Mouse (Mus musculus): ENCODE data around the gene Ube2i.

Ube2i gene

GRCm38 (mm10) chr17:25274571-25275346 lies at the start of gene Ube2i:
Gene Ube2i, minus strand, starts transcription at chr17:25274622.
- no peak for DNase-seq (ENCODE audit: low read depth)

DNA sequence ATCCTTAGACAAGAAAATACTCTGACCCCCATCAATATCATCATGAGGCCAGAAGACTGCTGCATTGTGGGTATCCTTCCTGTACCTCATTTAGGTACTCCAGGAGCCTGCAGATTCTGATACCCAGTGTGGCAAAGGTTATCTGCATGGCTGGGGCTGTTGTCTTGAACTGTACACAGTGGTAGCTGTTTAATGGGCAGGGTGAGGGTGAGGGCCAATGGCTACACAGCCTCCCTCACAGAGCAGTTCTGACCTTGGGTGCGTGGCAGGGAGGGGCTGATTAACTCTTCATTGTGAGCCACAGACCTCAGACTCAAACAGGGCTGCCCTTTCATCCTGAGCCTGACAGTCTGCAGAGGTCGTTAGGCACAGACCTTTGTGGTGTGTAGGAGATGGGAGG lies 48.5 kb upstream of the Ube2i start:
- DNase-seq (ENCODE audit: low read depth), result no peak

DNA sequence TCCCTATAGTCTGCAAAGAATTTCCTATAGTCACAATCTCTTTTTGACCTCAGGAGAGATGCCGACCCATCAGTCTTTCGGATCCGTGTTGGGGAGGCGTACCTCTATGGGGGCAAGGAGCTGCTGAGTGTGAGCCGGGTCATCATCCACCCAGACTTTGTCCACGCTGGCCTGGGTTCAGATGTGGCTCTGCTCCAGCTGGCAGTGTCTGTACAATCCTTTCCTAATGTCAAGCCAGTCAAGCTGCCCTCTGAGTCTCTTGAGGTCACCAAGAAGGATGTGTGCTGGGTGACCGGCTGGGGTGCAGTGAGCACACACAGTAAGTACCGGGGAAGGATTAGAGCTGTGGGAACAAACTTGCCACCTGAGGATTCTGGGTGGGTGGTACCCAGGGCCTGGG lies 46.4 kb upstream of the Ube2i start:
- DNase-seq (ENCODE audit: low read depth), result no peak

DNA sequence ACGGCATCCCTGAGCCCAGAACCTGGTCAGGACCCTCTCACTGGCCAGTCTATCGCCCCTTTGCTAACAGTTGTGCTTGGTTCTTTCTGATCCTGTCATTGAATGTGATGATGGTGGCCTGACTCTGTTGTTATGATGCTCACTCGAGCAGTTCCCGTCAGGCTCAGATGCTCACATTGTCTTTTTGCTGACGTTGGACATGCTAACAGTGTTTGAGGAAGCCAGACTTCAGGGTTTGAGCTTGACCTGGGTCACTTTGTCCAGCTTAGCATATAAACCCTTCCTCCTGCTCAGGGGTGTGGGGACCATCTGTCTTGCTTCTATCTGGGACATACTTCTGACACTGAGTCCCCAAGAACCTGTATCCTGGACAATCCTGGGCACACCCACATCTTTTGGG lies 43.9 kb upstream of the Ube2i start, which contains the start of gene Prss29:
Gene Prss29 (plus strand): TSS at position 301 of the 400 bp plus-strand sequence.
- no peak for DNase-seq (ENCODE audit: low read depth)

- no peak for DNase-seq (ENCODE audit: low read depth)
Measured at GRCm38 (mm10) chr17:25308346-25308745, 33.9 kb upstream of the Ube2i start, which contains the start of gene Prss28. Gene Prss28, plus strand, starts transcription at chr17:25308646.

GRCm38 (mm10) chr17:25298094-25298493 lies 23.7 kb upstream of the Ube2i start, which contains the start of gene Prss34:
Gene Prss34, plus strand, starts transcription at chr17:25298394.
- no peak for DNase-seq (ENCODE audit: low read depth)

DNA sequence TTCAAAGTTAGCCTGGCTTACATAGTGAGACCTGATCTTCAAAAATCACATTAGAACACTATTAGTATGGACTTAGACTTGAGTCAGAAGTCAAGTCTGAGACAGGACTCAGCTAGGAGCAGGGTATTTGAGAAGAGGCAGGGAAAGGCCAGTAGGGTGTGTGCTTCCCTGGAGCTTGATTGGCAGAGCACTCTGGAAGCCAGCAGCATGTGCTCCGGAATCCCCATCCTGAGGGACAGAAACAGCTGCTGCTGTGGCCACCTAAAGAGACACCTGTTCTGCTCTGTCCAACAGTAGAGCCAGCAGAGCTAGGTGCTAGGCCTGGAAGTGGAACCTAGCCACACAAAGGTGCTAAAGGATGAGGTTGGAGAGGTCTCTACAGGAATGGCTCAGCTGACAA lies 19.7 kb upstream of the Ube2i start:
- DNase-seq (ENCODE audit: low read depth), result no peak

- DNase-seq (ENCODE audit: low read depth), result no peak
Measured at GRCm38 (mm10) chr17:25293495-25293894, 19.1 kb upstream of the Ube2i start.

DNA sequence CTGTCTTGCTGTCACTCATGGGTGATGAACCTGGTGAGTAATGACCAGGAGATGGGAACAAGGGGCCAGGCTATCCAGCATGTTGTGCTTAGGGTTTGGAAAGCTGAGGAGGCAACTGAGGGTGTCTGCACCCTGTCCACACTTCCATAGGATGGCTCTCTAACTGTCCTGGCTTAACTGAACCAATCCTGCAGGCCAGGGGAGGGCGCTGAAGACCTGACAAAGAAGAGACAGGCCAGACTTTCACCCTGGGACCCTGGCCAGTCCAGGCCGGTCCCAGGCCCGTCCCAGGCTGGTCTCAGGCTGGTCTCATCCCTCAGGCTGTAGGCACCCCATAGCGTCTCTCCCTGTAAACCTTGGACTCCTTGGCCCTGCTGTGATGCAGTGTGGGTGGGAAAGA lies 16.0 kb upstream of the Ube2i start:
- no peak for DNase-seq (ENCODE audit: low read depth)

DNA sequence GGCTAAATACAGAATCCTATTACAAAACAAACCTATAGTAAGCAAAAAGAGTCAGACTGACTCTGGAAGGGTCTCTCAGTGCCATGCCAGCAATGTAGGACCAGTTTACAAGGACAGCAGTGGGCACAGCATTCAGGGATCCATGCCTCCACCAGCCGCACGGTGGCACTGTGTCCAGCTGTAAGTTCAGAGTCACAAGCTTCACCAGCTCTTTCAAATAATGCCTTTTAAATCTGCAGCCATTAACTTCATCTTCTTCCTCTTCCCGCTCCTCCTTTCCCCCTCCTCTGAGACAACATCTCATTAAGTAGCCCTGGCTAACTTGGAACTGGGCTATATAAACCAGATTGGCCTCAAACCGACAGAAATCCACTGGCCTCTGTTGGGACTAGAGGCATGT lies 14.4 kb upstream of the Ube2i start:
- DNase-seq (ENCODE audit: low read depth), result peak; percentile 57

GRCm38 (mm10) chr17:25285033-25285432 lies 10.6 kb upstream of the Ube2i start:
- DNase-seq (ENCODE audit: low read depth), result peak; percentile 89

- DNase-seq (ENCODE audit: low read depth), result peak; percentile 64
Measured at GRCm38 (mm10) chr17:25282133-25282532, 7.7 kb upstream of the Ube2i start.

DNA sequence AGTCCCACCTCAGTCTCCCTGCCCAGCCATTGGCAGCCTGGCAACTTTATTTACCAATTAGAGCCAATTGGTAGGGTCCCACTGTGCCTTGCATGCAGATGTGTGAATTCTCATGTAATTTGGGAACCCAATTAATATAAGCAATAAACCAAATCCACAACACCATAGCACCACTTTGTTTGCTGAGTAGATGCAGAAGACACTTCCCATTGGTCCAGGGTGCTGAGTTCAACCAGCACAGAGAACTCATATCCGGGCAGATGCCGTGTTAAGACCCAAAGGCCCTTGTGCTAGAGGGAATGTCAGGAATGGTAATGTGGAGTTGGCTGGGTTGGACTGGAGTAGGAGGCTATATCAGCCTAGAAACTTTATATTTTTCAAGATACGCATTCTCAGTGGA lies 1.4 kb upstream of the Ube2i start:
- DNase-seq (ENCODE audit: low read depth), result no peak

DNA sequence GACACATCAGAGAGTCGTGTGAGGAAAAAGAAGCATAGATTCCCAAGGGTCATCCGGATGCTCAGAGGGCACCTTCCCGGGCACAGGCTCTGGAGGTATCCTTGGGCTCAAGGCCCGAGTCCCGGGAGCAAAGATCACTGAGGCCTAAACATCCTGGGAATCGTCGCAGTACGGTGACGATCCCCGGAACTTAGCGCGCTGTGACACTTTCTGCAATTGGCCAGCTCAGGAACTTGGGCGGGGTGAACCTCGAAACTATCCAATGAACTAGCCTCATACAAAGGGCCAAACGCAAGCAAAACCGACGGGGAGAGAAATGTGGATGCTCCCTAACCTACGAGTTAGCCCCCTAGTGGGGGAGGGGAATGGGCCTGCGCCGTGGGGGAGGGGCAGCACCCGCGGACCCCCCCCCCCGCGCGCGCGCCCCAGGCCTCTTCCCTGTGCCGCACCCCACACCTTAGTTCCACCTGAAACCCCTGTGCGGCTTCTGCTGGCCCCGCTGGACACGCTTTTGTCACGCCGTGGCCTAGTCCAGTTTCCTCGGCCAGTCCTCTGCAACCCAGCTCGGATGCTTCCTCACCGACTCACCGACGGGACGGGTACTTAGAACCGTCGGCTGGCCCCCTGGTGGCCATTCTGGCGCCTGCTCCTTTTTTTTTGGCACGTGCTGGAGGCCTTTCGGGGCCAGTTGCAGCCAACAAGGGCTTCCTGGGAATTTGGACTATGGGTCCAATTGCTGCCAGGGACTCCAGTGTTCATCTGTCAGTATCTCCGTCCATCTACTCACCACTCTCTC lies 518 bp downstream of the Ube2i start:
- DNase-seq (ENCODE audit: low read depth), result peak; percentile 100

GRCm38 (mm10) chr17:25272951-25273705 lies 1.3 kb downstream of the Ube2i start:
- peak; percentile 94 for DNase-seq (ENCODE audit: low read depth)

DNA sequence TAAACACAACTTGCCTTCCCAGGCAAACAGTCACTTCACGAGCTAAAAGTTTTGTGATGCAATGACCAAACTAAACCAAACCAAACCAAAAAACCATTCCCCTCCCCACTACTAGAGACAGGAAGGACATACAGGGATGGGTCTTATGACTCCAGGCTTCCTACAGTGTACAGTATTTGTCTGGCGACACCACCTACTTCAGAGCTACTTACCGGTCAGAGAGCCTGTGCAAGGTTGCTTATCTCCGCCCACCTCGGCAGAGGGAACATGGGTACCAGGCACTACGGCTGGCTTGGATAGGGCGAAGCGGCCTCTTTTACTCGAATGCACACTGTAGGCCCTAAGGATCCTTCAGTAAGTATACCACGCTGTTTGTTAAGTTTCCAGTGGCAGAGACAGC lies 2.1 kb downstream of the Ube2i start:
- DNase-seq (ENCODE audit: low read depth), result peak; percentile 56

GRCm38 (mm10) chr17:25270795-25271335 lies 3.6 kb downstream of the Ube2i start:
- DNase-seq (ENCODE audit: low read depth), result peak; percentile 42

- no peak for DNase-seq (ENCODE audit: low read depth)
Measured at GRCm38 (mm10) chr17:25264453-25264852, 10.0 kb downstream of the Ube2i start.

GRCm38 (mm10) chr17:25257804-25258261 lies 16.6 kb downstream of the Ube2i start:
- peak; percentile 86 for DNase-seq (ENCODE audit: low read depth)

DNA sequence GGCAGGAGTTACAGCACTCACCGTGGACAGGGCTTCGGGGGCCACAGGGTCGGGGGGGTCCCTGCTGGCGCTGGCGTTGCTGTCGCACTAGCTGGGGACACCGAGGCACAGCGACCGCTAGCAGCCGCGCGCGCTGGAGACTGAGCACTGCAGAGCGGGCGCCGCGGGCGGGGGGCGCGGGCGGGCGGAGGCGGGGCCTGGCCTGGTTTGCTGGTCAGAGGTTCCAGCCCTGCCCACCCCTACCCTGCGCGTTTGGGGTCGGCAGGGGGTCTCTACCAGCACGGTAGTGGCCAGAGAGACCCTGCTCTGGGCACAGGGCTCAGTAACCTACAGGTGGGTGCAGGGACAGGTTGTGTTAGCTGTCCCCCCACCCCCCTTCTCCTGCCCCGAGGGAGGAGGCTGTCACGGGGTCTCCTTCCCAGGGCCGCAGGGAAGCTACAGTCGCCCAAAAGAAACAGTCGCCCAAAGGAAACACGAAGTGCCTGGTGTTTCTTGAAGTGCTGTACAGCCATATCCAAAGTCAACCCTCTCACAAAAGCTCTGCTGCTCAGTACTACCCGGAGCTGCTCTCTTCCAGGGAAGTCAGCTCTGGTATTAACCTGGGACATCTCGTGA lies 18.2 kb downstream of the Ube2i start, which contains the start of gene Baiap3:
Gene Baiap3 (minus strand): TSS at position 225 of the 615 bp plus-strand sequence.
- DNase-seq (ENCODE audit: low read depth), result peak; percentile 49

DNA sequence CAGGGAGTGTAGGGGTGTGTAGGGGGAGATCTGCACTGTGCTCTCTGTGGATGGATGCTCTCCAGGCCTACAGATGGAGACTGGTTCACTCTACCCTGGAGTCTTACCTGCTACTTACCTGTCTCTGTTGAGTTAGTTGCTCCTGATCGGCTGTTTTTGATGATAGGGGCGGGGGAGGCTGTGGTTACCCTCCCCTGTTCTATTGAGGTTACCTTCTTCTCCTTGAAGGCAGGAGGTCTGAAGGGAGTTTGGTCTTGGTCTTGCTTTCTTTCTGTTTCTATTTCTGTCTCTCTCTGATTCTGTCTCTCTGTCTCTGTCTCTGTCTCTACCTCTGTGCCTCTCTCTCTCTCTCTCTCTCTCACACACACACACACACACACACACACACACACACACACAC lies 19.3 kb downstream of the Ube2i start:
- peak; percentile 62 for DNase-seq (ENCODE audit: low read depth)
